Mouse (Mus musculus): ENCODE measurements around the gene Kalrn.

The Kalrn gene

DNA sequence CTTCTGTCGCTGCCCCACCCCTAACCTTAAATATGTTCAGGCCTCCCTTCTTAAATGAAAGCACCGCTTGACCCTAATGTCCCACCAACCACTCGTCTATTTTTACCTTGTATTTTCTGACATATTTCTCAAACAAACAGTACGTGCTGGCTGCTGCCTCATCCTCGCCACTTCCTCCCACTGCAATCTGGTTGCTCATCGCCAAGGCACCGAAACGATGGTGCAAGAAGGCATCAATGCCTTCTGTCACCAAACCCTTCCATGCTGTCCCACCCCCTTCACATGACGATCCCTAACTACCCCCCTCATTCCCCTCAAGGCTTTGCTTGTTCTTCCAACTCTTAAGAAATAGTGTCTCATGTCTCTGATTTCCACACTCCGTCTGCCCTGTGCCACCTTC is 69.1 kb downstream of the Kalrn start:
- DNase-seq (ENCODE audit: low read depth) = no peak

DNA sequence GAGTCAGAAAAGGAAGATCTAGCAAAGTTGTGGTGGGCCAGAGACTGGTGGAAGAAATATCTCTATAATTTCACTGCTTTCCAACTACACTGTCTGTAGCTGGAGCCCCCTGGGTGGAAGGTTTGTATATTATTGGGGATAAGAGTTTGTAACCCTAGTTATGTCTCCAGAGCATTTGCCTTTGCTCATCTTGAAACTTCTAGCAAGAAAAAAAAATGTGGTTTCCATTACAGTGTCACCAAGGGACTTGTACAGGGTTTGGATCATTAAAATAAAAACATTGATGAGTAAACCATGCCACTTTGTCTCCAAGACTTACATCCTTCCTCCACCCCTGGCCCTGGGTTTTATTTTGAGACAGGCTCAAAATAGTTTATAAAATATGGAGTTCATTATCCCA is 71.2 kb downstream of the Kalrn start:
- no peak for DNase-seq (ENCODE audit: low read depth)

DNA sequence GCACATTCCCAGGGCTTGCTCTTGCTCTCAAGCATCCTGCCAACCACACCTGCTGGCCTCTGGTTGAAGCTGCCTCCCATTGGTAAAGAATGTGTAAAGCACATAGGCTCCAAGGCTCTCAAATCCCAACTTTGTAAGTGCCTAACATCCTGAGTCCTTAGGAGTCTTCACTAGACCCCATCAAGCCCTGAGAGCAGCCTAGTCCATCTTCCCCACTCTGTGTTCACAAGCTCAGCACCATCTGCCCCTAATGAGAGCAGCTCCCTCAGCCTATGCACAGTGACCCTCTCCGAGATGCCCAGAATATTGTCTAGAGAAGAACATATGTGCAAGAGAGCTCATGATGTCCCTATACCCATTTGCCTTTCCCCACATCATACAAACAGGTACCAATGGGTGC is 78.6 kb downstream of the Kalrn start:
- DNase-seq (ENCODE audit: low read depth) = no peak

DNA sequence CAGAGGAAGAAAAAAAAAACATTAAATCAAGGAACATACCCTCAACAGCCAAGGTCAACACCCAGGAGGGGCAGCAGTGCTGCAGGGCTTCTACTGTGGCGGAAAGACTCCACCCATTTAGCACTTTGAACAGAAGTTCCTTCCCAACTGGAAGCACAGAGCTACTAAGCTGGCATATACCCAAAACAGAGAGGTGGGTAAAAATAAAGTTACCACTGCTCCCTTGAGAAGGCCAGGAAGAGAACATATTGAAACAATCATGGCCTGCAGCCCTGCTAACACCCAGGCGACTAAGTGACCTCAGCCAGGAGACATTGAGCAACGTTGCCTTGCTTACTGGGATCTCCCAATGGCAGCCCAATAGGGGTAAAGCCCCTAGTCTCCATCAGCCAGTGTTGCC is 79.4 kb downstream of the Kalrn start:
- DNase-seq (ENCODE audit: low read depth) = peak; percentile 40

DNA sequence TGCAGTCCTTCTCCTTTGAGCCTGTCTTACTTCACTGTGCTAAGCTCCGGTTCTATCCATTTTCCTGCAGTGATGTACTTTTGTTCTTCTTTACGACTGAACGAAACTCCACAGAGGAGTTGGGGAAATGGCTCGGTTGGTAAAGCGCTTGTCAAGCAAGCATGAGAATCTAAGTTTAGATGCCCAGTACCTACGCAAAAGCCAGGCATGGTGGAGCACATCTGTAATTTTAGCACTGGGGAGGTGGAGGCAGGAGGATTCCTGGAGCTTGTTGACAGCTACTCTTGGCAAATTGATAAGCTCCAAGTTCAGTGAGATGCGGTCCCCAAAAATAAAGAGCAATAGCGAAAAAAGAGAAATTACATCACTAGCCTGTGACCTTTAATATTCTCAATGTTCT is 82.1 kb downstream of the Kalrn start:
- DNase-seq (ENCODE audit: low read depth) = no peak

DNA sequence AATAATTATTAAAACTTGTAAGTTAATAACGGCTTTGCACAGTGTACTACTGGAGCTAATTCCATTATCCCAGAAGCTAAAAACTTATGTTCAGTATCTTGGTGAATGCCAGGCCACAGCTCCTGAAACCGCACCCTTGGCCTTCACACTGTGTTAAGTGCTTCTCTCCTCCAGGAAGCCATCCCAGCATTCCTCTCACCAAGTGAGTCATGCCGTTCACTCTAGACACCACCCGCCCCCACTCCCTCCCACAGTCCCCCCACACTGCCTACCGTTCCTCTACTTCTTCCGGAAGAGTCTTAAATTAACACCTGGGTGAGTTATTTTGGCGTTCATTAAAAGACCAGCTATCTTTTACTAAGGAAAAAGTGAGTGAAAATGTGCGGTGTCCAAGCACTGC is 82.8 kb downstream of the Kalrn start:
- DNase-seq (ENCODE audit: low read depth) = peak; percentile 39

DNA sequence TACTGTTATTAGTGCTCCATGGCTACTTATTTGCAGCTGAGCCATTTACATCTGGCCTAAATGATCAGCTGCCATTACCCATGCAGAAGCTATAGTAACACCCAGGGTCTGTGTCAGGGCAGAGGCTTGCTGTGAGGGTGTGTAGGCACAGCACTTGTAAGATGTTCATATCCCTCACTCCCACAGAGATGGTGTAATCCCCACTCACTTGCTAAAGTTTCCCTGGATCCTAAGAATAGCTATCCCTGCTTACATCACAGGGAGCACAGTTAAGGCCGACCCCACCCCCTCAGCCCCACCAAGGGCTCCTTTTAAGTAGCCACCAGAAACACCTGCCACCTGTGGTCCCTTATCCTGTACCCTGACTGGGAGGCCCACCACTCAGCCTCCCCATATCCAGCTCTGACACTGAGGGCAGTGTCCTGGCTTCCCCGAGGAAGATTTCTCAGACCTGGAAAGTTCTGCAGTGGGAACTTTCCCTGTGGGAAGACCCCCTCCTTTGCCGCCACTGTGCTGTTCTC is 83.5 kb downstream of the Kalrn start:
- DNase-seq (ENCODE audit: low read depth) = no peak

DNA sequence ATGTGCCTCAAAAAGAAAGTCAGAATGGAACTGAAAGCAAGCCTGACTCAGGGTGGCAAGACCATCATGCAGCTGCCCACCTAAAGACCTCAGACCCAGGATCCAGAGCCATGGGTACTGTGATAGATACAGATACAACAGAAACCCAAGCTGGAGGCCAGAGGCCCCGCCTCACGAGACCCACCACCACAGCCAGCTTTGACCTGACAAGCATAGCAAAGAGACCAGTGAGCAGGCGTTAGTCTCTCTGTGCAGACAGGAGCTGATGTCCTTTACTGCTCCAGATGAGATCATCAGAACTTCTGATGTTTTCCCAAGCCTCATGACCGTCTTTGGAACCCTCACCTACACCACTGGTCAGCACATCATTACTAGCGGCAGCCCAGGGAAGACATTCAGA is 85.5 kb downstream of the Kalrn start:
- DNase-seq (ENCODE audit: low read depth) = no peak

DNA sequence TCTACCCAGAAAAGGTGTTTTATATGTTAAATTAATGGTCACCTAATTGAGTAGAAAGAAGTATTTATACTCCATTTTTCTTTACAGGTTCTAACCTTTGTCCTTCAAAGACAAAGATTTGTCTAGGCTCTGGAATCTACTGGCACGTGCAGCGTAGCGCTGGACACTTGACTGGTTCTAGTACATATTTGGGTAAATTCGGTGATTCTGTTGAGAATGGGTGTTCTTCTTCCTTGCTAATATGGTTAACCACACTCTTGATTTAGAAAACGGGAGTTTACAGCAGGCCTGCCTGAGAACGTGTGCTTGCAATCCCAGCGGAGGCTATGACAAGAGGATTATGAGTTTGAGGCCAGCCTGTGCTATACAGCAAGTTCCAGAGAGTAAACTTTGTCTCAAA is 86.1 kb downstream of the Kalrn start:
- DNase-seq (ENCODE audit: low read depth) = no peak

DNA sequence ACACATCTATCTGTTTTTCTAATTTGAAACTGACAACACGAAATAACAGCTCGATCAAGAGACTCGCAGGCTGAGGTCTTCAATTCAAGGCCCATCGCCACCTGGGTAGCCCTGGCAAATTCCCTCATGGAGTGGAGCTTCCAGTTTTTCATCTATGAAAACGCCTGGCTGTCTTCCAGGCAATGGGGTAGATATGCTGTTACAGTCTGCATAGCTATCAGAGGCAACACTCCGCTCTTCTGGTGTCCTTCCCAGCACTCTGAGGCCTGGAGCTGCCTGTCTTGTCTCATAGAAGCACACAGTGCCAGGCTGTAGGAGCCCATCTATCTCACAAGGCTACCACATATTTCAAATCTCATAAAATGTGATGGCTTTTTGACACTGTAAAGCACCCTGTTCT is 87.8 kb downstream of the Kalrn start:
- no peak for DNase-seq (ENCODE audit: low read depth)

DNA sequence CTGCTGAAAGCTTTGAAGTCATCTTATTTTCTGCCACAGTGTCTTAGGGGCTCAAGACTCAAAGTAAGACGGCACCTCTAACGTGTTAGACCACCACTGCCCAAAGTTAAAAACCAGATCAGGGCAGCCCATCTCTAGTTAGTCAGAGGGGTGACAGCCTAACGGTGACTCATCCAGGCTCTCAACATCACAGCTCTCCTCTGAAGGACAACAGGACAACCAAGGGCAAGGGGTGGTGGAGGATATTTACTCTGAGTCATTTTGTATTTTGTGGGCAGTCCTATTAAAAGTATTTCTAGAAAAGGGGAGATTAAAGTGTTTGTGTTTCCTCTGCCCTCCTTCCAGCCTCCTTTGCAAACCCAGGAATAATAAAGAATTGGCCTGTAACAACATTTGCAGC is 88.4 kb downstream of the Kalrn start:
- no peak for DNase-seq (ENCODE audit: low read depth)

DNA sequence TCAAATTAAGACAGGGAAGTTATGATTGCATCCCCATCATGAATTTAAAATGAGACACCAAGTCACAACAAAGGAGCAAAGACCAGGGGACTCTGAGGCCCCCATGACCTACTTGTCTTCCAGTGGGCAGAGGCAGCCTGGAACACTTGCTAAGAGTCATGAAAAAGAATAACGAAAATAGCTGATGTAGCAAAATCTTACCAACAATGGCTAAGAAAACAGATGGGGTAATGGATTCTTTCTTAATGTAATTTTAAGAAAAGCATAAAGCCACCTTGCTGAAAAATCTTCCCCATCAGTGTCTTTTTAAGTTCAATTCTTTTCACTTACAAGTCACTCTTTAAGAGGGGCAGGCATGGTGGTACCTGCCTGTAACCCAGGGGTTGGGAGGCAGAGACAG is 89.1 kb downstream of the Kalrn start:
- DNase-seq (ENCODE audit: low read depth) = no peak

DNA sequence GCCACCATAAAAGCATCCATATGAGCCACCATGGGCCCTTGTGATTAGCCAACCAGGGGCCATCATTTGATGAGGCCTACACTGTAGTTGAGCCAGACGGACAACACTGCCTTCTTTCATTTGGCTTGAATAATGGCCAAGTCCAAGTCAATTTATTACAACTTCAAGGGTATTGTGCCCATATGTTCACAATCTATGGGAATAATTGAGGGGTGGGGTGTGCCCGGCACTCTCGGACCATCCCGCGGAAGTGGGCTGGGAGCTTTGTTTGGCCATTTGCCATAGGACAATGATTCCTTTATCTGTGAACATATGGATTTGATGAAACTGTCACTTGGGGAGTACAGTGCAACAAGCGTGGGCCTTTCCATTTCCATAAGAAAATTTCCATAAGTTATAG is 89.6 kb downstream of the Kalrn start:
- no peak for DNase-seq (ENCODE audit: low read depth)

DNA sequence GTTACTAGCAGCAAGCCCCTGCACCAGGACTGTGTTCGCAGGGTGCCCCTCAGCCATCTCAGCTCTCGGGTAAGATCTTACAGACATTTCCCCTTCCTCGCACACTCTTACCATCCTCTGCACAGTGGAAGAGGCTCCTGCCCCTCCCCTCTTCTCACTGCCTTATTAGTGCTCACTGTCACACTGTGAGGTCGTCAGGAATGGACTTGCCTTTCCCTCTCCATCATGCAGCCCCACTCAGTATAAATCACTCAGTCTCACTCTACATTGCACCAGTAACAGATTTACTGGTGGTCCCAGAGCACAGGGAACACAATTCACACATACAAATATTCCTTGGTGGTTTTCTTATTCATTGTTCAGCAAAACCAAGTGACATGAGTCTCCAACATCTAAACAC is 98.6 kb downstream of the Kalrn start:
- DNase-seq (ENCODE audit: low read depth) = no peak

DNA sequence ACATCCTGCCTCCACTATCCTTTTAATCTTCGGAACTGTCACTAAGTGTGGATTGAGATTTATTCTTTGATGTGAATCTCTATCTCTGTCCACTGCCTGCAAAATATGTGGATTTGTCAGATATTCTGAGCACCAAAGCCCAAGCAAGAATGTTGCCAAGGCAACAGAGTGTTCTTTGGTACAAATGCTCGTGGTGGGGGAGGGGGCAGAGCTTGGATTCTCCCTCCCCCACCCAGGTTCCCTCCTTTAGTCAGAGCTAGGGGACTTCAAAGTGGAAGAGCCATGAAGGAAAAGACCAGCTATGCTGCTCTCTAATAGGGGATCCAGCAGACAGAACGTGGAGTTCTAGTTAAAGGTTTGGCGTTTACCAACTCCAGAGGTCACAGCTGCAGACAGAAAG is 99.4 kb downstream of the Kalrn start:
- DNase-seq (ENCODE audit: low read depth) = no peak

DNA sequence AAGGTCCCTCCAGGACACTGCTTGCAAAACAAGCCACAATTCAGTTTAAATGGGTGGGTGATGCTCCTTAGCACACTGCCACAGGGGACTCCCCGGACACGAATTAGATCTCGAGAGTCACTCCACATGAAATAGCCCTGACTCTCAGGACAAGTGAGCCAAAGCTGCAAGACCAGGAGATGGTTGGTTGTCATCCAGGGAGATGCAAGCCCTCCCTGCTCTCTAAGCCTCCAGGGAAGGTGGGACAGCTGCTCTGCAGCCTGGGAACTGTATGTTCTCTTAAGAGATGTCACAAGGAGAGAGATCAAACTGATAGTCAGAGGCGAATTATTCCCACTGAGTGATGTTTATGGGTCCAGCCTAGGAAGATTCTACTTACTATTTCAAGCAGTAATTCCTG is 101.9 kb downstream of the Kalrn start:
- no peak for DNase-seq (ENCODE audit: low read depth)

DNA sequence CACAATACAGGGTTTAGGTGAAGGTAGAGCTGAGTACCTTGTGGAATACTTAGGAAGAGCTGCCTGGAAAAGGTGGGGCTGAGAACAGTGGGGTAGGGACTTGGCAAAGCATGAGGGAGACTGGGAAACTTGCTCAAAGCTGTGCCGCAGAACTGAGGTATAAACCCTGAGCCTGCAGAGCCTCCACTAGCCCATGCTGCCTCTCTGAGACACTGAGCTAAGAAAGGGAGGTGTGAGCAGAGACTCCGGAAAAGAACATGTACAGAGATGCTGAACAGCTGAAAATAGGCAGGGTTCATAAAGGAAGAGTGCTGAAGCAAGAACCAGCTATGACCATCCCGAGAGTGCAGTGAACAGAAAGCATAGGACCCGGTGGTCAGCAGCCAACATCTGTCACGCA is 103.0 kb downstream of the Kalrn start:
- DNase-seq (ENCODE audit: low read depth) = no peak

DNA sequence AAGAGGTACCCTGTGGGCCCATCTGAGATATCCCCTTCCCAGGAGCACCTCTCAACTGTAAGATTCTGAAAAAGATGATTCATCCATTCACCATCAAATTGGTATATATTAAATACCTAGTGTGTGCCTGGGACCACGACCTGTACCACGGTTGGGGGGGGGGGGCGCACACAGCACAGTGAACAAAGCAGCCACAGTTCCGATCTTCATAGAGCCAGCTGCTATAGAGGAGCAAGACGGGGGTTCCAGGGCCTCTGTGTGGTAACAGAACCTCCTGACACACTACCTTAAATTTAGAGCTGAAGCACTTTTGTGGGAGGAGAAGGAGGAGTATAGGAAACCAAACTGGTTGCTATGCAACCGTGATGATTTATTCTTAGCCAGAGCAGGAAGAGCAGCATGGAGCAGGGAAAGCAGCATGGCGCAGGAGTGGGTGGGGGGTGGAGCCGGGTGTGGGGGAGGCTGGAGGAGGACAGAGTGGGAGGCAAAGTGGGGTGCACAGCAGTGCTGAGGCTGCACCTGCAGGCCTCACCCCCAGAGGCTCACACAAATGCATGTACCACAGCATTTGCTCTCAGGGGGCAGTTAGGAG is 104.0 kb downstream of the Kalrn start:
- DNase-seq (ENCODE audit: low read depth) = no peak

DNA sequence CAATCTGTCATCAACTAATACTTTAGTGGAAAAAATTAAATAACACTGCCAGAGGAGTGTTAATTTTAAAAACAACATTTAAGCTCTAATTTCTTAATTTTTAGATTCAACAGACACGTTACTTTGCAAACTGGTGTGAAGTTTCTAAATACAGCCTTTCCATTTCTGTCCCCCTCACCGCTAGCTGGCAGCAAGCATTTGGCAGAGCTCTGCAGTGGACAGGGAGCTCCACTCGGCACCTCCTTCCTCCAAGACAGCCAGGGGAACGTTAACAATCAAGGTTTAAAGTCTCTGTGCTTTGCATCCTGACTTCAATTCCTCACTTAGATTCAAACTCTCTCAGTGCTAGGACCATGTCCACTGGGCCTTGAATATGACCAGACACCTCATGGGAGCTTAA is 106.7 kb downstream of the Kalrn start:
- no peak for DNase-seq (ENCODE audit: low read depth)

DNA sequence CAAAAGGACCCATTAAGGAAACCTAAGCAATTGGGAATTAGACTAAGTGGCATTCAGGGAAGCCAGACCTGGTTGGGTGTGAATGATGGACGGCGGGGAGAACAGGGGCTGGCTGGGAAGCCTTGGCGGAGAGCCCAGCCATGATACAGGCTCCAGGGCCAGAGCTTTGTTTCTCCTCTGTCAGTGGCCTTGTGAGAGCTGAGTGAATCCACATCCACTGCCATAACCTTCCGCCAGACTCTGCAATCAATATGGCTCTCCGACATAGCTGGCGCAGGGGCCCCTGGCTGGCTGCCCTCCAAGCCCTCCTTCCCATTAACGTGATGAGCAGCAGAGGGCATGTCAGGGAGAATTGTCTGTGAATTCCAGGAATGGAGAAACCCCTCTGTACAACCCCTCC is 117.0 kb downstream of the Kalrn start:
- no peak for DNase-seq (ENCODE audit: low read depth)

DNA sequence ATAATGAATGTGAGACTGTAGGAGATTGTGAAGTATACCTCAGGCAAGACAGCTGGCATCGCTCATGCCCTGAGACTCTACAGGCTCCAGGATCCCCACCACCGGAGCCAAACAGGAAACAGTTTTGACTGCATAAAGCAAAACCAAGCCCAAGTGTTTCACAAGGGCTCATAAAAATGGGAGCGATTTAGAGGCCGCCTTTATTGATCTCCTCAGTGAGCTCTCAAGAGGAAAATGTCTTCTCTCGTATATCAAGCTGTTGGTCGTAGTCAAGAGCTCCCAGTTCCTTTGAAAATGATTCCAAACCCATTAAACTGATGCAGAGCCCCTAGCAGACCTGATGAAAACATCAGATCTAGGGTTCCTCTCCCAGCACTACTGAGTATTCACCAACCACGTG is 127.7 kb downstream of the Kalrn start:
- DNase-seq (ENCODE audit: low read depth) = no peak

DNA sequence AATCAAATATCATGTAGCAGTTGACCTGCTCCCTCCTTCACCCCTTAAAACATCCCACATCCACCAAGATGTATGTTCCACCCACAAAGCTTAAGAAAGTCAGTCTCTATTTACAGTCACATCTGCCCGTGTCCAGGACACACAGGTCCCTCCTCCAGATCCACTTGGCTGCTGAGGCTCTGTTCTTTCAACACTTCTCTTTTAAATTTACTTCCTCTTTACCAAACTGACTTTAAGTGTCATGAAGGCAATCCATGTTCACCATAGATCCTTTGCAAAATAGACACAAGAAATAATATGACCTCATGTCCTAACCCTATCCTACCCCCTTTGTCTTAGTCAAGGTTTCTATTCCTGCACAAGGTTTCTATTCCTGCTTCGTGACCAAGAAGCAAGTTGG is 131.6 kb downstream of the Kalrn start:
- DNase-seq (ENCODE audit: low read depth) = no peak

DNA sequence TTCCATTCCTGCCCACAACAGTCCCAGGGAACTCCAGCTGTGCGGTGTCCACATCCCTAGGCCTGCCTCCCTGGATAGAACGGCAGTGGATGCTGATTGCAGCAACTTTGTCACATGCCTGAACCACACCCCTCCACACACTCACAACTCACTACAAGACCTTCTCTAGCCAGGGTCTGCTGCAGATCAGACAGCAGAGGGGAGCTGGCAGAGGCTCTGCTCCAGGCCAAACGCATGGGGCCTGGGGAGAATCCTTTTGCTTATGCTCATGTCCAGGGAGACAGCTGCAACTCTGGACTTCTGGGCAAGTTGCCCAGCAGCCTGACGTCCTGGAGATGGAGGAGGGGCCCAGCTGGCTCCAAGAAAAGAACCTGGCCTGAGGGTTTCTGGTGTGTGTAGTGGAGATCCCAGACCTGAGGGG is 132.3 kb downstream of the Kalrn start:
- DNase-seq (ENCODE audit: low read depth) = peak; percentile 51

DNA sequence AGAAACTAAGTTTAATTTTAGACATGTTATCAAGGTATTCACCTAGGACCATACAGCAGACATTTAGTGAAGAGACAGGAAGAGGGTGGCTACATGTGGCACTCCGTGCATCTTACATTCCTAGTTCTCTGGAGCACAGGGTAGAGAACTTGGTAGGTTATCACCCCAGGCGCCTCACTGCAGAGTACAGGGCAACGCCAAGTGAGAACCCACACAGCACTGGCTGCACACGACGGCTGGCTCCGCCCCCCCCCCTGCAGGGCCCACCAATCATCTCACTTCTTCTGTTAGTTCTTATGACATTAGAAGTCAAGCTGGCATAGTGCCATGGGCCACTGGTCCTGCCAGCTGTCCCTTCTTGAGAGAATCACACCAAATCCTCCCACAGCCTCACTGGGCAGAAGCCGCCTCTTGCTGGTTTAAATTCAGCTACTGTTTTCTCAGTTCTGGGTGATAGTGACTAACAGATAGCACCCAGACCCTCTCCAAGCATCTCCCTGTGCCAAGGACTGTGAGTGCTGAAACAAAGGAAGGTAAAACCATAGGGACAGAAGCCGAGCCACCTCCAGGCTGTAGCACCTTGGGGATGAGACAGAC is 133.2 kb downstream of the Kalrn start:
- DNase-seq (ENCODE audit: low read depth) = no peak

Measured in fibroblast of lung, adult 2 months (primary cell).